Mouse (Mus musculus) adrenal gland, adult (tissue): ENCODE data around the gene Kcnip1.

Source experiments
- DNase-seq, 2 experiments: peaks; one replicate each; pipeline ENCODE4 v3.0.0; 2022 to 2023; ENCODE audit warnings: low spot score in 1 of 2; ENCODE audit not compliant: inconsistent age in 2 of 2

Kcnip1 gene

GRCm38 (mm10) chr11:33908360-33909175 is 84.4 kb downstream of the Kcnip1 start:
- peak in 1 of 2 experiments; percentile 27 for DNase-seq

GRCm38 (mm10) chr11:33903494-33903893 is 89.5 kb downstream of the Kcnip1 start:
- no peak for DNase-seq

GRCm38 (mm10) chr11:33902377-33902776 is 90.6 kb downstream of the Kcnip1 start:
- no peak for DNase-seq

- DNase-seq = no peak
These were observed 91.2 kb downstream of the Kcnip1 start for GRCm38 (mm10) chr11:33901783-33902182.

GRCm38 (mm10) chr11:33891084-33891483 is 101.9 kb downstream of the Kcnip1 start:
- DNase-seq = no peak

GRCm38 (mm10) chr11:33890382-33890781 is 102.6 kb downstream of the Kcnip1 start:
- DNase-seq = no peak

GRCm38 (mm10) chr11:33887660-33888059 is 105.3 kb downstream of the Kcnip1 start:
- peak in 1 of 2 experiments; percentile 52 for DNase-seq

- peak in 1 of 2 experiments; percentile 24 for DNase-seq
These were observed 107.0 kb downstream of the Kcnip1 start for GRCm38 (mm10) chr11:33885981-33886380.

- DNase-seq = peak; percentile 73 to 75
These were observed 110.1 kb downstream of the Kcnip1 start for GRCm38 (mm10) chr11:33882731-33883328.

- no peak for DNase-seq
These were observed 118.0 kb downstream of the Kcnip1 start for GRCm38 (mm10) chr11:33874925-33875324.

GRCm38 (mm10) chr11:33873071-33873781 is 119.7 kb downstream of the Kcnip1 start:
- peak; percentile 66 to 82 for DNase-seq

- no peak for DNase-seq
These were observed 120.3 kb downstream of the Kcnip1 start for GRCm38 (mm10) chr11:33872716-33873048.

GRCm38 (mm10) chr11:33871998-33872715 is 120.8 kb downstream of the Kcnip1 start:
- peak; percentile 55 to 64 for DNase-seq

GRCm38 (mm10) chr11:33870246-33870645 is 122.7 kb downstream of the Kcnip1 start:
- DNase-seq = no peak

GRCm38 (mm10) chr11:33869559-33869958 is 123.4 kb downstream of the Kcnip1 start:
- peak in 1 of 2 experiments; percentile 42 for DNase-seq

- DNase-seq = no peak
These were observed 126.2 kb downstream of the Kcnip1 start for GRCm38 (mm10) chr11:33866775-33867174.

GRCm38 (mm10) chr11:33864245-33864644 is 128.7 kb downstream of the Kcnip1 start:
- DNase-seq = no peak

- DNase-seq = no peak
These were observed 131.1 kb downstream of the Kcnip1 start for GRCm38 (mm10) chr11:33861823-33862222.

GRCm38 (mm10) chr11:33860905-33861582 is 131.9 kb downstream of the Kcnip1 start:
- DNase-seq = no peak

- peak; percentile 14 to 29 for DNase-seq
These were observed 143.3 kb downstream of the Kcnip1 start for GRCm38 (mm10) chr11:33849614-33850013.

GRCm38 (mm10) chr11:33848685-33849084 is 144.3 kb downstream of the Kcnip1 start:
- no peak for DNase-seq
